Mouse (Mus musculus) ES-CJ7 (cell line): ENCODE results near the gene Lrrc27.

Source experiments
- DNase-seq: peaks from one replicate; pipeline ENCODE4 v3.0.0; 2011; ENCODE audit warnings: low read depth, low spot score

Gene Lrrc27

DNA sequence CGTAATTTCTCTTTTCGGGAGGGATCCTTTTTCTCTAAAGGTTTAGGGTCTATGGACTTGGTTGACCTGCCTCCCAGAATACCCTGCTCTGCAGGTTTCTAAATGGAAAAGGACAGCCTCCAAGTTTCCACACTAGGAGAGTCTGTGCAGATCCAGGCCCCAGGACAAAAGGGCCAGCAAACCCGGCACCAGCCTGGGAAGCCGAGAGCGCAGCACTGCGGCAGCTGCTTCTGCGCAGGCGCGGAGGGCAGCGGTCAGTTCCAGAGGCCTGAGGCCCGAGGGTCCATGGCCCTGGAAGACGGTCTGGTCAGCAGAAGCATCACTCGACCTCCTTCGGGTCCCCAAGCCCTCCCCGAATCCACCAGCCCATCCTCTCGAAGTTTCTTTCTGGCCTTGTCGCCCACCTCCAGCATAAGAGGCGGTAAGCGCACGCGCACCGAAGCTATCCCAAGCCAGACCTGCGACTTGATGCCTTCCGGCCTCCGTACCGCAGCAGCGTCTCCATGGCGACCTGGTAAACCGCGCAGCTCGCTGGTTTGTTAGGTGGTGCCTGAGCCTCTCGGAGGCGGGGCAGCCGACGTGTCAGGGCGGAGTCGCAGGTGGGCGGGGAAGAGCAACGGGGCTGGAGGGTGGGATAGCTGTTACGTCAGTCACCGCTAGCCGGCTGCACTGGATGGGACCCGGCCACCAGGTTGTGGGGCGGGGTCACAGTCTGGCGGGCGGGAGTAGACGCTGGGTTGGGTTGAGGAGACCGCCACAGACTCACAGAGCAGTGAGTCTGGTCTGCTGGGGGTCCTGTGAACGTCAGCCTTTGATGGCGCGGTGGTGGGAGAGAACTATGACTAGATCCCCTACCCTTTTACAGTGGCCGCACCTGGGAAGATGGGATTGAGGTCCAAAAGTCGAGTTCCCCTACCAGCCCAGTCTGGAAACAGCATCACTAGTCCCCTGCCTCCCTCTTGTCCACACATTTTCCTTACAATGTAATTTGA is at the start of gene Lrrc27, which contains the start of gene Stk32c:
TSS of gene Lrrc27 (plus strand) at position 235 of the 992 bp plus-strand sequence.
TSS of gene Stk32c (minus strand) at position 554 of the 992 bp plus-strand sequence.
- peak; percentile 100 for DNase-seq

DNA sequence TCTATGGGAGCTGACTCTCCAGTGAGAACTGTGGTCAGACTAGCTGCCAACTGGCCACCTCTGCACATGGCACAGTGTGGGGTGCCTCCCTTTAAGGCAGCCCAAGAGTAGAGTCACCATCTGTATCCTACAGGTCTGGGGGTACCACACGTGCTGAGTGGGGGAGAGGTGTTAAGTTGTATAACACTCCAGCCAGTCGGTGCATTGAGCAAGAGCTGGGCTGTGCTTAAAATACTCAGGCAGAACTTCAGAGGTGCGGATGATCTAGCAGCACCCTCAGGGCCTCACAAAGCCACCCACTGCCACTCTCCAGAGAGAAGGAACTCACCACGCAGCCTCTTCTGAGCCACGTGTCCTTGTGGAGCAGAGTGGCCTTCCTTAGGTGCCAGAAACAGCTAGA is 48.4 kb upstream of the Lrrc27 start:
- DNase-seq: no peak

DNA sequence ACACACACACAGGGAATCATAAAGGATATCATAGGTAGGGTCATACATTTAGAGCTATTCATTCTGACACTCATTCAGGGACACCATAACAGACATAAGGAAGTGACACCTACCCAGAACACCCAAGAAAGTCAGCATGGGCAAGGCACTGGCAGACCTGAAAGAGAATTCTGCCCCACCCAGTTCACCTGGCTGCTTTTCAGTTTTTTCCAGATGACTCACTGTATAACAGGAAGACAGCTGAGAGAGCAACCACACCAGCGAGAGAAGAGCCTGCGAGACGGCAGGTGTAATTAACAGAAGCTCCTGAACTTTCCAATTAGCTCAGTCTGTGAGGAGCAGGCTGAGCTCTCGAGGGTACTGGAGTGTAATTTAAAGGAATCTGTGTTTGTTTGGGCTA is 43.6 kb upstream of the Lrrc27 start:
- DNase-seq: no peak

DNA sequence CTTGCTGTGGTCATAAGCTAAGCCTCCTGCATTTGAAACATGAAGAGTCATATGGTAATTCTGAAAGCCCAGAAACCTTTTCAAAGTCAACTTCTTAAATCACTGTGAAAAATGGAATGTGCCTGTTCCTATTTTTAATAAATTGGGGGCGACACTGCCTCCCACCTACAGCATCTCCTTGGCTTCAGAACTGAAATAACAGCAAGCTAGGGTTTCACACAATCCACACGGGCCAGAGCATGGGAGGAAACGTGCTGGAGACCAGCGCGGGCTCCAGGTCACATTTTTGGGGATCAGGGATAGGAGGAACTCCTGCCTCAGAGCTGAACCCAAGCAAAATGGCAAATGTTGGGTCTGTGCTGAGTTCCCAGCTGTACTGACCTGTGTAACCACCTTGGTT is 33.5 kb upstream of the Lrrc27 start:
- no peak for DNase-seq

DNA sequence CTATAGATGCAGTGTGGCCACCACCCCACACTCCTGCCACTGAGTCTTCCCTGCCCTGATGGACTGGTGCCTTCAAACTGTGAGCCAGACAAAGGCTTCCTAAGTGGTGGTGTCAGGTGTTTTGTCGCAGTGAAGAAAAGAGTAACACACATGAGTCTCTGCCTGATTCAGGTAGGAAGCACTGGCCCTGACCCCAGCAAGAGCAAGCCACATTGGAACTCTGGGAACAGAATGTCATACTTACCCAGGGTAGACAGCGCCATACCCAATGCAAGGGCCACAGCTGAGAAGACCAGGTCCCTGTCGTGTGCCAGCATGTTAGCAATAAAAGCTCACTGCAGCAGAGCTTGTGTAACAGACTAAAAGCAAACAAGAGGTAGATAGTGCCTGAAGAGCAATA is 32.7 kb upstream of the Lrrc27 start:
- no peak for DNase-seq

DNA sequence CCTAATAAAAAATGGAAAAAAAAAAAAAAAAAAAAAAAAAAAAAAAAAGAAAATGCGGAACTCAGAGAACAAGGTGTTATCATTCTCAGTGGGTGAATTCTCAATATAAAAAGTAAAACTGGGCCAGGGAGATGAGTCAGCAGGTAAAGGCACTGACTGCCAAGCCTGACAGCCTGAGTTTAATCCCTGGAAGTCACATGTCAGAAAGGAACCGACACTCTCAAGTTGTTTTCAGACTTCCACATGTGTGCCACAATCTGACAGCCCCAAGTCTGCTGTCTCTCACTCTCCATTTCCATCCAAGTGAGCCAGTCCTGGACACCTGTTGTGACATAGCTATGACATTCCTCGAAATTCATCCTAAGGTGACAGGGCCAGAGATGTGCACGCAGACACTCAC is 28.4 kb upstream of the Lrrc27 start:
- DNase-seq: no peak

DNA sequence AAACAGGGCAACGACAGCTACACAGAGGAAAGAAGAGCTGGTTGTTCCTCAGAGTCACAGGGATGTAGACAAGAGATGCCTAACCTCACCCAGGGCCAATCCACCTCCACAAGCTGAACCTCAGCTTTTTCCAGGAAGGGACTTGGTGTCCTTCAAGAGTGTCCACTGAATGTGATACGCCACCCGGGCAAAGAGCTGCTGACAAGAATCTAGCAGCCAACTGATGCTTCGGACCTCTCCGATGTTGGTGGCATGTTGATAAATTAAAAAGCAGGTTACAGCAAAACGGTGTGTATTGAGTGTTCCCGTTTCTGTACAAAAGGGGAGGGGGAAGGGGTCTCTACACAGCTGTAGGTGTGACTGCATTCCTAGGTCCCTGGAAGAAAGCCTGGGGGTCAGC is 27.9 kb upstream of the Lrrc27 start:
- no peak for DNase-seq

DNA sequence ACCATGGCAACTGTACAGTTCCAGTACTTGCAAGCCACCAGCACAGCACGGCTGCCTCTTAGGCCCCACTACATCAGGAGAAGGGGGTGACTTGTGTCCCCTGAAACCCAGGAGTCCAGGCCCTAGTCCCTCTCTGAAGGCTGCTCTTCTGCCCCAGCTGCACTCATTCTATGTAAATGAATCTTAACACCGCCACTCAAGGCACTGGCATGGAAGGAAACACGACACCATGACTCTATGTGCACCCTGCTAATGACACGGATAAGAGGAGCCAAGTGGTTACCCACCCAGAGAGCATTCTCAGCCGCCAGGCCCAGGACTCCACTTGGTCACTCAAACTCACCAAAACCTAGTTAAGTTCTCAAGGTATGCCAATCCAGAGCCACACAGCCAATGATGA is 26.8 kb upstream of the Lrrc27 start:
- no peak for DNase-seq

DNA sequence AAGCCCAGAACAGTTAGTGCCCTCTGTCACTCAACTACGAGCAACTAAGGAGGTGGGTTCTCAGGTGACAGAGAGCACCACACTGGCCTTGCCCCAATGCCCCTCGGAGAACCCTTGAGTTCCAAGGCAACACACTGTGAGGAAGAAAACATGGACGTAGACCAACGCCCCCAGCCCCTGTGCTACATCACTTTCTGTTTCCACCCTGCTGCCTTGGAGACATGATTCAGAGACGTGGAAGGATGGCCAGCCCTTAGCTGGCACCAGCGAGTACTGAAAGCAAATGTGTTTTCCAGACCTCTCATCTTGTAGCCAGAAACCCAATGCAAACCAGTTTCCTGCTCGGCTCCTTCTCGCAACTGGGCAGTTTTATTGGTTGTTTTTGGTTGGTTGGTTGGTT is 26.4 kb upstream of the Lrrc27 start:
- no peak for DNase-seq

DNA sequence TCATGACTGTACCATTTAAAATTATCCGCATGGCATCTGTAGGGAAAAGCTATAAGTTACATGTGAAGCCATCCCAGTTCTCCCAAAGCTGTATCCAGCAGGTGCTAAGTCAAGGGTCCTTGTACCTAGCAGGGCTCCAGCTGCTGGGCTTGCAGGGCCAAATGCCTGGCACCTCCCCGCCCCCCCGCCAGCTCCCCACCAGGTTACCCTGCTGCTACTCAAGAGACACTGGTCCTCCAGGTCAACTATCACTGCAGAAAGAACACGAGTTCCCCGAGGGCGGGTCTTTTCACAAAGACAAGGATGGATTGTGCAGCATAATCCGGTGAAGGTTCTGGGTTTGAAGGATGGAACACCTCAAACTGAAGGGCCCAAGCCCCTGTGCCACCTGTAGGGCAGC is 25.5 kb upstream of the Lrrc27 start:
- DNase-seq: no peak

DNA sequence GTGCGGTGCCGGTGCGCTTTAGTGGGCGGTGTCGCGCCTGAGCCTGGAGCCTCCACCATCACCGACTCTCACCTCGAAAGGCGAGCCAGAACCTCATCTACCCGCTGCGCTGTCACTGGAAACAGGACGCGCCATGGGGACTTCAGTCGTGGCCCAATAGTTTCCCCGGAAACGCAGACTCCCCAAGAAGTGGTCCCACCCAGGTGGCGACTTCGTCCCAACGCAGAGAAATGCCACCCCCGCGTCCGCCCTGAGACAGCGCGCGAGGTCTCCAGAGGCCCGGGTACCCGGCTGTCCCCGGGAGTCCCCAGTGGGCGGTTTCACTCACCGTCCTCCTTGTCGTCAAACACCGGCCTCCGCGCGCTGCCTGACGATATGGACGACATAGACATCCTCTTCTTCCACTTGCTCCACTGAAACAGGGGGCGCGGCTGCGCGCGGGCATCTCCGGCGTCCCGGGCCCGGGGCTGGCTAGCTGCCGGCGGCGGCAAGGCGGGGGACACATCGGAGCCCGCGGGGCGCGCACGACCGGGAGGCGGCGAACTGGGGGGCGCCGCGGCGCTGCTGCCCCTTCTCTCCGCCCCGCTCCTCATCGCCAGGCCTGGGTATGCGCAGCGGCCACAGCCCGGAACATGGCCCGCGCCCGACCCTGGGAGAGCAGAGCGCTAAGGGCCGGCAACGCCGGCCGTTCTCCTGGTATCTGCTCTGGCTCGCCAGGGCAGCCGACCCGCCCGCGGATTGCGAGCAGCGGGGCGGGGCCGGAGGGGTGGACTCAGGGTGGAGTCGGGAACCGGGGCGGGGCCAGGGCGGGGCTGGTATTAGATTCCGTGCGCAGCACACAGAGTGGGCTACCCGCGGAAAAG is 24.8 kb upstream of the Lrrc27 start:
- DNase-seq: peak; percentile 48

DNA sequence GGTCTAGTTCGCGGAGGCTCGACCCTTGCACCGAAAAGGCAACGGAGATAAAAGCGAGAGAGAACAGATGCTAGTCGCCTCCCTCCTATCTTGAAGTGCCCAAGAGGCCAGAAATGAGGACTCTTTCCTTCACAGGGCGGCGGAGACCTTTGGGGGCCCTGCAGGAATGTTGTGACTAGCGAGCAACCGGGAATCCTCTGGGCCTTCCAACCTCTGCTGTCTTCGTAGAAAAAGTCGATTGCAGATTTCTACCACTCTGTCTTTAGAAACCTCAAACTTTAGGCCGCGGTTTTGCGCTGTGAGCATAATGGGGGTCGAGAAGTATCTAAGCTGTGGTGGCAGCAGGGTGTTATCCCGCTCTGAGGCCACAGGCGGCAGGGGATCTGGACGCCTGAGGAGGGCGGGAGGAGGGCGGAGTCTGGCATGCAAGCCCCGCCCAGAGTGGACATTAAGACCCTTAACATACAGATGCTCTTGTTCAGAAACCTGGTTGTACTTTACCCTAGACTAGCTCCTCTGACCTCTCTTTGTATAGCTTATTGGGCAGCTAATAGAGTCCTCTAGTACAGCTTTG is 24.1 kb upstream of the Lrrc27 start:
- DNase-seq: peak; percentile 62

DNA sequence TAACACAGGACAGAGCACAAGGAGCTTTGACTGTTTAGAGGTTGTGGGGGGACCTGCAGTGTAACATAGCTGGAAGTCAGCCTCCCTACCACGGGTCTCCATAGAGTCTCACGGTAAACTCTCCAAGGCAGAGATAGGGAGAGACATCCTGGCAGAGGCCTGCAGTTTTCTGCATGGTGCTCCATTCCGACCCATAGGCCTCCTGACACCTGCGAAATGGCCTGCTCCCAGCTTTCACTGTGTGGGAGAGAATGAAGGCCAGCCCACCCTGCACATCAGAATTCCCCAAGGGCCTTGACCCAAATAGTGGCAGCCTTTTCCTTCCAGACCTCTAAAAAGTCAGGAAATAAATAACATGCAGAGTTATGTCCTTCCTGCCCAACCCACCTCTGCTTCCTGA is 22.2 kb upstream of the Lrrc27 start:
- DNase-seq: no peak

DNA sequence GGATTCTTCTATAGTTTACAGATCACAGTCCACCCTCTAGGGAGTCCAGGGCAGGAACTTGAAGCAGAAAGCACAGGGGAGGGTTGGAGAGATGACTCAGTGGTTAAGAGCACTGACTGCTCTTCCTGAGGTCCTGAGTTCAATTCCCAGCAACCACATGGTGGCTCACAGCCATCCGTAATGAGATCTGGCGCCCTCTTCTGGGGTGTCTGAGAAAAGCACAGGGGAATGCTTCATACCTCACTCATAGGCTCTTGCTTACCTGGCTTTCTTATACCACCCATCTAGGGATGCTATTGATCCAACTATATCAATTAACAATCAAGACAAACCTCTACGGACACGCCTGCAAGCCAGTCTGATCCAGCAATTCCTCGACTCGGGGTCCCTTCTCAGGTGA is 21.2 kb upstream of the Lrrc27 start:
- DNase-seq: peak; percentile 14

DNA sequence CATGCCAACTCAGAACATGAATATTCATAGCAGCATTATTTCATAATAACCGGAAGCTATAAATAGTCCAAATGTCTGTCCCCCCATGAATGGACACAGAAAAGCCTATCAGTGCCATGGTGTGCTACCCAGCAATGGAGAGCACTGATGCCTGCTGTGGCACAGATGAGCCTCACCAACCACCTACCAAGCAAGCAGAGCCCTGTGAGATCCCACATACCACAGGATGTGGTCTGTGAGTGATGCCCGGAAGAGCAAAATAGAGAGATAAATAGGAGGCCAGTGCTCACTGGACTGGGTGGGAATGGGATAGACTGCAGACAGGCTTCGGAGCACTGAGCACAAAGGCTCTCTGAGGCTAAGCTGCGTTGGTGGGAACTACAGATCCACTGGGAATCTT is 15.8 kb upstream of the Lrrc27 start:
- no peak for DNase-seq

DNA sequence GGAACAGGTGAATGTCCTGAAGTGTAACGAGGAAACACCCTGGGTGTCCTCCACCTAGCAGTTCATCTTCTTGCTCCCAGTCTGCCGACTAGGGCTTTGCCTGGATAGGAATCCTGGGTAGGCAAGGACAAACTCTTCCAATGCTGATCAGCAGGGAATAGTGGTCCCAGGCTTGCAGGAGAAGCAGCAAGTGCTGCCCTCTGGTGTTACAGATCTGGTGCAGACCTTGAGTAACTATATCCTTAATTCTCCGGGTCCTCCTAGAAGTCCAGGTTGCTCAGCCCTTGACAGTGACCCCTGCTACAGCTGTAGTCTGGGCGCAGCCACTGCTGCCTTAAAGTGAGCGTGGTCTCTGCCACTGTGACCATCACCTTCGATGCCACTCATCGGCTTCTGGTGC is 12.7 kb upstream of the Lrrc27 start:
- peak; percentile 82 for DNase-seq

DNA sequence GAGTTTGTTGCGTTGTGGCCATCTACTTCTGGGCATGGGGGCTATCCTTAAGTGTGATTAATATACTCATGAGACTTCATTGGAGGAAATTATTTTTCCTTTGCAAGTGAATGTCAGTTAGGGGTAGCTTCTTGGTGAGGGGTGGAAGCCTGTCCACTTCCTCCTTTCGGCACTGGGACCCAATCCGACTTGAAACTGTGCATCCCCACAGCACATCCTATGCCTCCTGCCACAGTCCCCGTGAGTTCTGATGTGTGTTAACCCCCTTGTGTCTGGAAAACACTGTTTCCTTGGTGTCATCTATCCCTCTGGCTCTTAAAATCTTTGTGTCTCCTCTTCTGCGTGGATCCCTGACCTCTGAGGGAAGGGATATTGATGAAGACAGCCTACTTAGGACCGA is 11.6 kb upstream of the Lrrc27 start:
- DNase-seq: no peak

DNA sequence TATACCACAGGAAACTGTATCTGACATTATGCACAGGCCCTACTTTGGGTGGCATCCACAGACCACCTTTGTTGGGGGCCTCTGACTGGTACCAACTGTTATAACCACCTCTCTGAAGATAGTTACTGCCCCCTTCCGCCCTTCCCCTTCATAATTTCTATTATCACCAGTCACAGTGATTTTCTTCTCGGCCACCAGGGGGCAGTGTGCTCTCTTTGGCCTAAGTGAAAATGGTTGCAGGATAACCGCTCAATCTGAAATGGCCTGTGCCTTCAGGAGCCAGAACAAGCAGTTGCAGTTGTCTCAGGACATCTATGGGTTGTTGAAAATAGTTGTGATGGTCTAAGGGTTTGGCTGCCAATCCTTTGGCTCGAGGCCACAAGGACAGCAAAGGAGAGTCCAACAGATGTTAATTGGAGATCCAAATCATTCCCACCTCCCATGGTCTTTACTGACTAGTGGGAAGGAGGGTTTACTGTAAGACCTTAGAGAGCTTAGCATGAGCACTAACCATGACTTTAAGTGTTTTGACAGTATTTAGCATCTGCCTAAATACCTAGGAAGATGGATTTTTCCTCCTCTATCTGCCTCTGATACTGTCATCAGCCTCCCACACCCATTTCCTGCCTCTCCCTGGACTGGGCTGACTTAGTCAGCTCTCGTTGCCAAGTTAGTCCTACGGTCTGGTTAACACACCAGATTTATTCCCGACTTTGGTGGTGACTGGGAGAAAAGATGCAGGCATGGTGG is 4.6 kb upstream of the Lrrc27 start:
- DNase-seq: peak; percentile 79

DNA sequence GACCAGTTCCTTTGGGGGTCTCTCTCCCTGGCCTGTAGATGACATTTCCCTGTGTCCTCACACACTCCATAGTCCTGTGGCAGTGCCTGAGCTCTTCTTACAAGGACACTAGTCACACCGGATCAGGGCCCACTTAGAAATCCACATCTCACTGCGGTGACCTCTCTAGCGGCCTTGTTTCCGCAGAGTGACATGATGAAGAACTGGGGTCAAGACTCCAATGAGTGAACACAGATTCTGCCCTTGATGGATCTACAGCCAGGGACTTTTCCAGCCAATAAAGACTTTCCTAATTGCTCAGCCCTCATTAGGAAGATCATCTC is 4.1 kb upstream of the Lrrc27 start:
- no peak for DNase-seq

DNA sequence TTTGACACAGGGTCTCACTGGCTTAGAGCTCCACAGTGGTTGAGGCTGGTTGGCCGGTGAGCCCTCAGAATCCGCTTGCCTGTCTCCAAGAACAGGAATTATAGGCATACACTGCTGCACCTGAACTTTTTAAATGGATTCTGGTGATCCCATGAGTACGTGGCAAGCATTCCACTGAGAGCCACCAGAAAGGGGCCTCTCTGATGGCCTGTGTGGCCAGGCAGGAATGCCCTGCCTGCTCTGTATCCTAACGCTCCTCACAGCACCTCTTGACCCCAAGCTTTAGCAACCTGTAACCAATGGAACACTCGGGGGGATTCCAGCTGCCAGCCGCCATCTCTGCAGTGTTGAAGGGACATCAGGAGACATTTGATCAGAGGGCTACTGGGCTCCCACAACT is 1.0 kb upstream of the Lrrc27 start:
- no peak for DNase-seq

DNA sequence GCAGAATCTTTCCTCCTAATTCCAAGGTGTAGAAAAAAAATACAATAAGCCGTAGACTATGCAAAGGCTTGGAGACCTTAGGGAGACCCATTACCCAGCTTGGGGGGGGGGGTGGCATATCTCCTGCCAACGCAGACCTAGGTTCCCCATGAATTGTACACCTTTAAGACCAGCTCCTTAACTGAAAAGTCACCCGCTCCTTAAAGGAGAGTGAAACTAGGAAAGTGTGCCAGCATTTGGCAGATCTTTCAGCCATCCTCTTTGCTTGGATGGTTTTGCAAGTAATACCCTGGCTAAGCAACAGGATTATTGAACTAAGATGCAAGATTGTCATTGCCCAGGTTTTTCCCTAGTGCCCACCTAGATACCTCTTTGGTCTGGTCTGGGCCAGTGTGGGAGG is 963 bp downstream of the Lrrc27 start:
- DNase-seq: no peak

DNA sequence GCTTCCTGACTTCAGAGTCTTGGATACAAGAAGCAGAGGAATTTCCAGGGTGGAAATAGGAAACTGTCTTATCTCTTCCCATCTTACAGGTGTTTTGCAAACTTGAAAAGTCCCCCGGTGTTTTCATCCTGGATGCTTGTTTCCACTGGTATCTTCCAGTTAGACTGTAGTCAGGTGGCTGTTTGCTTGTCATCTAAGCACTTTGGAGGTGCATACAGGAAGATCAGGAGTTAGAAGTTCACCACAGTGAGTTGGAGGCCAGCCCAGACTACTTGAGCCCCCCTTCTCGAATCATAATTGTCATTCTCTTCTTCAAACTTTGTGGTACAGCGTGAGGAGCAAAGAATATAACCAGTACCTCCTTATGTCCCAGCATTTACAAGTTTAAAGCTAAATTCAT is 1.4 kb downstream of the Lrrc27 start:
- no peak for DNase-seq
